Mouse (Mus musculus): ENCODE measurements around the gene Ep400. TPM values are rescaled to one million over a fixed set of nuclear protein-coding genes. Genes with fewer than 3 reads are reported as not detected.
"Not testable (repeated sequence)": the region's sequence is repeated elsewhere in the genome, so short reads cannot be mapped to it uniquely, and the experiment has no call there.

The Ep400 gene
- polyA plus RNA-seq, 2 experiments = 38.2 to 62.2 TPM

GRCm38 (mm10) chr5:110779998-110780760, 9.7 kb upstream of the Ep400 start, which contains the start of gene Pus1:
Gene Pus1 (minus strand): TSS chr5:110780659.
- peaks cover 6% of the 10 kb centered on the region; the same call in 1 of the 2 replicates for H3K4me1 ChIP-seq (ENCODE audit: control insufficient read depth, insufficient read depth, low read length)
- TF ChIP-seq POLR2A (IDR thresholded peaks at IDR 0.05; ENCODE audit: borderline replicate concordance, extremely low read depth, insufficient read depth, insufficient read length) = peak; percentile 30; the same call in 1 of the 2 replicates
- peak within 1 kb of the TSS; percentile 88 for H3K4me2 ChIP-seq (replicated peaks; ENCODE audit: low read depth, low read length, severe bottlenecking)
- H3K9me3 ChIP-seq (ENCODE audit: control insufficient read depth, low read length) = no peaks in the 10 kb centered on the region
- H3K27ac ChIP-seq (replicated peaks; ENCODE audit: low read depth, low read length) = peak within 1 kb of the TSS; percentile 67; the same call in 1 of the 2 replicates
- H3K4me3 ChIP-seq (replicated peaks; ENCODE audit: low read length) = peak within 1 kb of the TSS; percentile 78
- H3K36me3 ChIP-seq (ENCODE audit: control insufficient read depth, insufficient read depth, low read length) = peaks cover 37% of the 10 kb centered on the region
- H3K9ac ChIP-seq (ENCODE audit: low read depth, low read length, severe bottlenecking) = peak within 1 kb of the TSS; percentile 78
- under 1% methylated on average over 42 of the region's 57 CpGs for WGBS
- ATAC-seq (ENCODE audit: low FRiP score, low read depth) (peak; percentile 91), DNase-seq (ENCODE audit: low spot score) (peak; percentile 94)
- no peaks in the 10 kb centered on the region for H3K27me3 ChIP-seq (ENCODE audit: control insufficient read depth, insufficient read depth, low read length)

DNA sequence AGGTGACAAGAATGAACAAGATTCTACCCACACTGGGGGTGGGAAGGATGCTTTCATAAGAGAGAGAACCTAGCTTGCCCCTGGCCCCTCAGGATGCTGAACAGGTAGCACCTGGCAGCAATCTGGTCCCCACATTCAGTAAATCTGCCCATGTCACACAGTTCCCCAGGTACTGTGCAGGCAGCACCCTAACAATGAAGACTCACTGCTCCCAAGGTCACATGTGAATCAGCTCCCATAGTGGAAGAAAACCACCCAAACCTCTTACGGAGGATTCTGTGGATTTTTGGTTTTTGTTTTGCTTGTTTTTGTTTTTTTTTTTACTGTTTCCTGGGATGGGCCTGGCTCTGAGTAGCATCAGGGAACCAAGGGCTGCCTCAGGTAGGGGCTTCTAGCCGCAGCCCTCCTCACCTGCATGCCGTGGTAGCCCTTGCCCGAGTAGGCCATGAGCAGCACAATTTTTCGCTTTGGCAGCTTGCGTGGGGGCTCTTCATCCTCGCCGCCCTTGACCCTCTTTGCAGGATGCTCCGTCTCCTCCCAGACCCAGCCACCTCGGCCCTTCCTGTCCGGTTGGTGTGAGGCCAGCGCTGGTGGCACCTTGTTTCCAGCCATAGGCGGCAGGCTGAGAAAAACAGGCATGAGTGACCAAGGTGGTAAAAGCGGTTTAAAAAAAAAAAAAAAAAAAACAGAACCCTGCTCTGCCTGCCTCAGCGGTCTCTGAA, 8.9 kb upstream of the Ep400 start:
- H3K27me3 ChIP-seq (ENCODE audit: control insufficient read depth, insufficient read depth, low read length) = no peaks in the 10 kb centered on the region
- no peaks in the 10 kb centered on the region for H3K9me3 ChIP-seq (ENCODE audit: control insufficient read depth, low read length)
- H3K4me1 ChIP-seq (ENCODE audit: control insufficient read depth, insufficient read depth, low read length) = peaks cover 6% of the 10 kb centered on the region; the same call in 1 of the 2 replicates
- no peak for TF ChIP-seq POLR2A (IDR thresholded peaks at IDR 0.05; ENCODE audit: borderline replicate concordance, extremely low read depth, insufficient read depth, insufficient read length)
- H3K27ac ChIP-seq (replicated peaks; ENCODE audit: low read depth, low read length) = no peak overlapping the region
- peak overlapping the region; percentile 88 for H3K4me2 ChIP-seq (replicated peaks; ENCODE audit: low read depth, low read length, severe bottlenecking)
- peaks cover 40% of the 10 kb centered on the region for H3K36me3 ChIP-seq (ENCODE audit: control insufficient read depth, insufficient read depth, low read length)
- peak overlapping the region; percentile 78 for H3K4me3 ChIP-seq (replicated peaks; ENCODE audit: low read length)
- H3K9ac ChIP-seq (ENCODE audit: low read depth, low read length, severe bottlenecking) = peak overlapping the region; percentile 78
- DNase-seq (ENCODE audit: low spot score) (no peak), ATAC-seq (ENCODE audit: low FRiP score, low read depth) (no peak)
- 16% methylated on average over 15 of the region's 15 CpGs for WGBS

DNA sequence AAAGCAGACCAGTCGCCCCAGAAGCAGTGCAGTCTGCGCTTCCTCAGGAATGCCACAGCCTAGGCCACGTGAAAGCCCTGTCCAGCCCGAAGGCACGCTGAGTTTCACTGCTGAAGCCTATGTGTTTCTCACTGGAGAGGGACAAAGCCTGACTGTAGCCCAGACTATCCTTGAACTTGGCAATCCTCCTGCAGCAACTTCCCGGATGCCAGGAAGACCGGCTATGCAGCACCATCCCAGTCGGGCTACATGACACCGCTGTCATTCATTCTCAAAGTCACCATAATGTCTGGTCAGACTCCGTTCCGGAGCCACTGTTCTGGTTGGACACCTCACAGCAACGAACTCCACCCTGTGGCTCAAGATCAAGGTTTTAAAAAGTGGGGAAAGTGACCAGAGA, 7.7 kb upstream of the Ep400 start:
- Histone ChIP-seq H3K27ac (replicated peaks; ENCODE audit: low read depth, low read length) (no peak overlapping the region), H3K36me3 (ENCODE audit: control insufficient read depth, insufficient read depth, low read length) (peaks cover 48% of the 10 kb centered on the region), H3K4me2 (replicated peaks; ENCODE audit: low read depth, low read length, severe bottlenecking) (no peak overlapping the region), H3K9me3 (ENCODE audit: control insufficient read depth, low read length) (no peaks in the 10 kb centered on the region), H3K9ac (ENCODE audit: low read depth, low read length, severe bottlenecking) (no peak overlapping the region), H3K27me3 (ENCODE audit: control insufficient read depth, insufficient read depth, low read length) (no peaks in the 10 kb centered on the region), H3K4me3 (replicated peaks; ENCODE audit: low read length) (no peak overlapping the region), H3K4me1 (ENCODE audit: control insufficient read depth, insufficient read depth, low read length) (peaks cover 6% of the 10 kb centered on the region; the same call in 1 of the 2 replicates)
- ATAC-seq (ENCODE audit: low FRiP score, low read depth) (no peak), DNase-seq (ENCODE audit: low spot score) (no peak)
- TF ChIP-seq POLR2A (IDR thresholded peaks at IDR 0.05; ENCODE audit: borderline replicate concordance, extremely low read depth, insufficient read depth, insufficient read length) = no peak
- 84% methylated on average over 12 of the region's 12 CpGs for WGBS

GRCm38 (mm10) chr5:110776141-110776540, 5.6 kb upstream of the Ep400 start:
- peaks cover 58% of the 10 kb centered on the region for H3K36me3 ChIP-seq (ENCODE audit: control insufficient read depth, insufficient read depth, low read length)
- no peak overlapping the region for H3K4me2 ChIP-seq (replicated peaks; ENCODE audit: low read depth, low read length, severe bottlenecking)
- H3K9ac ChIP-seq (ENCODE audit: low read depth, low read length, severe bottlenecking) = no peak overlapping the region
- 77% methylated on average over 2 of the region's 2 CpGs for WGBS
- H3K4me3 ChIP-seq (replicated peaks; ENCODE audit: low read length) = no peak overlapping the region
- ATAC-seq (ENCODE audit: low FRiP score, low read depth) (no peak), DNase-seq (ENCODE audit: low spot score) (no peak)
- H3K4me1 ChIP-seq (ENCODE audit: control insufficient read depth, insufficient read depth, low read length) = peaks cover 6% of the 10 kb centered on the region; the same call in 1 of the 2 replicates
- no peak for TF ChIP-seq POLR2A (IDR thresholded peaks at IDR 0.05; ENCODE audit: borderline replicate concordance, extremely low read depth, insufficient read depth, insufficient read length)
- H3K9me3 ChIP-seq (ENCODE audit: control insufficient read depth, low read length) = no peaks in the 10 kb centered on the region
- H3K27ac ChIP-seq (replicated peaks; ENCODE audit: low read depth, low read length) = no peak overlapping the region
- no peaks in the 10 kb centered on the region for H3K27me3 ChIP-seq (ENCODE audit: control insufficient read depth, insufficient read depth, low read length)

GRCm38 (mm10) chr5:110774511-110774910, 4.0 kb upstream of the Ep400 start:
- Histone ChIP-seq H3K27ac (replicated peaks; ENCODE audit: low read depth, low read length) (no peak overlapping the region), H3K9me3 (ENCODE audit: control insufficient read depth, low read length) (no peaks in the 10 kb centered on the region), H3K9ac (ENCODE audit: low read depth, low read length, severe bottlenecking) (no peak overlapping the region), H3K36me3 (ENCODE audit: control insufficient read depth, insufficient read depth, low read length) (peaks cover 58% of the 10 kb centered on the region), H3K4me1 (ENCODE audit: control insufficient read depth, insufficient read depth, low read length) (peaks cover 5% of the 10 kb centered on the region), H3K27me3 (ENCODE audit: control insufficient read depth, insufficient read depth, low read length) (no peaks in the 10 kb centered on the region), H3K4me3 (replicated peaks; ENCODE audit: low read length) (no peak overlapping the region), H3K4me2 (replicated peaks; ENCODE audit: low read depth, low read length, severe bottlenecking) (no peak overlapping the region)
- ATAC-seq (ENCODE audit: low FRiP score, low read depth) = no peak
- no peak for TF ChIP-seq POLR2A (IDR thresholded peaks at IDR 0.05; ENCODE audit: borderline replicate concordance, extremely low read depth, insufficient read depth, insufficient read length)
- WGBS = 96% methylated on average over 11 of the region's 11 CpGs
- no peak for DNase-seq (ENCODE audit: low spot score)

GRCm38 (mm10) chr5:110772945-110773344, 2.4 kb upstream of the Ep400 start:
- not testable (repeated sequence) for DNase-seq (ENCODE audit: low spot score); H3K27me3 ChIP-seq (ENCODE audit: control insufficient read depth, insufficient read depth, low read length); H3K9me3 ChIP-seq (ENCODE audit: control insufficient read depth, low read length); H3K9ac ChIP-seq (ENCODE audit: low read depth, low read length, severe bottlenecking); H3K27ac ChIP-seq (replicated peaks; ENCODE audit: low read depth, low read length); ATAC-seq (ENCODE audit: low FRiP score, low read depth); H3K4me2 ChIP-seq (replicated peaks; ENCODE audit: low read depth, low read length, severe bottlenecking); H3K4me3 ChIP-seq (replicated peaks; ENCODE audit: low read length)
- Histone ChIP-seq H3K36me3 (ENCODE audit: control insufficient read depth, insufficient read depth, low read length) (peaks cover 53% of the 10 kb centered on the region), H3K4me1 (ENCODE audit: control insufficient read depth, insufficient read depth, low read length) (peaks cover 13% of the 10 kb centered on the region; the same call in 1 of the 2 replicates)
- WGBS = 95% methylated on average over 10 of the region's 10 CpGs

All from limb, embryonic 14.5 days (tissue).